Mouse (Mus musculus) forebrain, embryonic 12.5 days (tissue): ENCODE data around the gene Slit3. TPM values are rescaled to one million over a fixed set of nuclear protein-coding genes. Genes with fewer than 3 reads are reported as not detected.

ENCODE experiments used
- ATAC-seq: fragments of 200-750 bp; cut with Nextera tagmentation; 2 replicates; pipeline ENCODE4 v1.8.0; 2017; ENCODE audit warnings: moderate TSS enrichment; ENCODE audit not compliant: low FRiP score
- H3K27ac ChIP-seq: fragments of 300-500 bp; sonication (generic); 2 replicates; pipeline ENCODE4 v1.5.1; 2016; ENCODE audit warnings: mild to moderate bottlenecking
- H3K27me3 ChIP-seq: fragments of 300-500 bp; sonication (generic); 2 replicates; pipeline ENCODE4 v1.6.1; 2016; ENCODE audit warnings: mild to moderate bottlenecking
- H3K36me3 ChIP-seq: fragments of 300-500 bp; sonication (generic); replicated peaks from 2 replicates; pipeline ENCODE4 v1.6.1; 2016; ENCODE audit warnings: mild to moderate bottlenecking
- H3K4me1 ChIP-seq: fragments of 300-500 bp; sonication (generic); 2 replicates; pipeline ENCODE4 v1.6.1; 2016
- H3K4me2 ChIP-seq: fragments of 300-500 bp; sonication (generic); 2 replicates; pipeline ENCODE4 v1.6.1; 2016; ENCODE audit warnings: mild to moderate bottlenecking, moderate library complexity
- H3K4me3 ChIP-seq: fragments of 300-500 bp; sonication (generic); replicated peaks from 2 replicates; pipeline ENCODE4 v1.5.1; 2016; ENCODE audit warnings: mild to moderate bottlenecking
- H3K9ac ChIP-seq: fragments of 300-500 bp; sonication (generic); 2 replicates; pipeline ENCODE4 v1.6.1; 2016; ENCODE audit warnings: mild to moderate bottlenecking
- H3K9me3 ChIP-seq: fragments of 300-500 bp; sonication (generic); 2 replicates; pipeline ENCODE4 v1.6.1; 2016
- WGBS: fragments of 180-500 bp; shearing (Covaris S2); methylation state at CpG from one replicate; pipeline ENCODE4 v1.1.7; 2016; 5-methylcytosine and 5-hydroxymethylcytosine counted together
- polyA plus RNA-seq: library from polyadenylated mRNA; unstranded; fragments of >200 nt; fragmentation: Nextera tagmentation; extraction: Ambion mirVana; gene quantifications from 2 replicates; pipeline ENCODE4 v1.2.1, GENCODE M21; 2016

The Slit3 gene
- polyA plus RNA-seq, 1 experiment from 2014 or later = 6.3 TPM

GRCm38 (mm10) chr11:35351376-35351775 lies 230.4 kb downstream of the Slit3 start:
- Histone ChIP-seq H3K9me3 (no peaks in the 10 kb centered on the region), H3K27me3 (peaks cover 68% of the 10 kb centered on the region), H3K36me3 (no peaks in the 10 kb centered on the region), H3K9ac (no peak overlapping the region), H3K4me1 (peaks cover 18% of the 10 kb centered on the region), H3K27ac (no peak overlapping the region), H3K4me3 (no peak overlapping the region), H3K4me2 (no peak overlapping the region)
- no peak for ATAC-seq
- 0% methylated on average over 2 of the region's 2 CpGs for WGBS

DNA sequence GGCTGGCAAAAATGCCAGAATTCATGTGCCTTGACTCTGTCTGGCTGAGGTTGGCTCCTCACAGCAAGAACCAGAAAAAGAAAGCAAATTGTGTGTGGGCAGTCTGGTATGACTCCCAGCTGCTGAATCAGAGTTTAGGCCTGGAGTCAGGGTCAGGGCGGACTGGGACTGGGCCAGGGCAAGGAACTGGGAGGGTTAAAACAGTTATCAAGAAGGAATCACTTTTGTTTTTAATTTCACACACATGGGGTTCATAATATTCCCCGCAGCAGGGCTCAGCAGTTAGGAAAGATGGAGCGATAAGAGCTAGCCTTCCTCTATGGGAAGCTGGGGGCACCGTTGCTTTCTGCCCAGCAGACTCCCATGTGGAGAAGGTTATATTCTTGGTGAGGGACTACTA lies 234.8 kb downstream of the Slit3 start:
- Histone ChIP-seq H3K4me2 (no peak overlapping the region), H3K36me3 (no peaks in the 10 kb centered on the region), H3K27ac (no peak overlapping the region), H3K4me1 (peaks cover 7% of the 10 kb centered on the region), H3K27me3 (peaks cover 63% of the 10 kb centered on the region), H3K4me3 (no peak overlapping the region), H3K9me3 (0 out of 2 replicates have a peak, but pooled peaks cover 3% of the 10 kb centered on the region), H3K9ac (no peak overlapping the region)
- WGBS = 88% methylated on average over 4 of the region's 4 CpGs
- no peak for ATAC-seq

GRCm38 (mm10) chr11:35361071-35361470 lies 240.0 kb downstream of the Slit3 start:
- Histone ChIP-seq H3K27me3 (peaks cover 76% of the 10 kb centered on the region), H3K36me3 (no peaks in the 10 kb centered on the region), H3K4me1 (peaks cover 20% of the 10 kb centered on the region), H3K9ac (no peak overlapping the region), H3K27ac (no peak overlapping the region), H3K4me3 (no peak overlapping the region), H3K4me2 (no peak overlapping the region), H3K9me3 (0 out of 2 replicates have a peak, but pooled peaks cover 3% of the 10 kb centered on the region)
- ATAC-seq = no peak
- 86% methylated on average over 6 of the region's 6 CpGs for WGBS

DNA sequence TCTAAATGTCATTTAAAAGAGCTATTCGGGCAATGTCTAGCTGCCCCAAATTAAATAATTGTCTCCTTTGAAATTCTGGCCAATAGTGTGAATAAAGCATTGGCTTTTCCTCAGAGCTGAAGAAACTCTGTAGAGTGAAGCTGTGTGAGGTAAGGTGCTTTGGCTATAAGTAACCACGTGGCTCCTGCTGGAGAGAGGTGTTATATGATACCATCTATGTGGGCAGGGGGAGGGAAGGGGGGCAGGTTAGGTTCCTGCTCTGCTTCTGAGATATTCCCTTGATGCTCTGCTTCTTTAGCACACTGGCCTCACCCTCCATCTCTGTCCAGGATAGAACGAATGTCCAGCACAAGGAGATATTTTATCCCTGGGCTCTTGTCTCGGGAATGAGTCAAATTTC lies 242.0 kb downstream of the Slit3 start:
- Histone ChIP-seq H3K4me1 (peaks cover 26% of the 10 kb centered on the region), H3K4me3 (no peak overlapping the region), H3K36me3 (no peaks in the 10 kb centered on the region), H3K9ac (no peak overlapping the region), H3K9me3 (0 out of 2 replicates have a peak, but pooled peaks cover 3% of the 10 kb centered on the region), H3K27ac (no peak overlapping the region), H3K27me3 (peaks cover 75% of the 10 kb centered on the region), H3K4me2 (no peak overlapping the region)
- 50% methylated on average over 4 of the region's 4 CpGs for WGBS
- ATAC-seq = no peak

DNA sequence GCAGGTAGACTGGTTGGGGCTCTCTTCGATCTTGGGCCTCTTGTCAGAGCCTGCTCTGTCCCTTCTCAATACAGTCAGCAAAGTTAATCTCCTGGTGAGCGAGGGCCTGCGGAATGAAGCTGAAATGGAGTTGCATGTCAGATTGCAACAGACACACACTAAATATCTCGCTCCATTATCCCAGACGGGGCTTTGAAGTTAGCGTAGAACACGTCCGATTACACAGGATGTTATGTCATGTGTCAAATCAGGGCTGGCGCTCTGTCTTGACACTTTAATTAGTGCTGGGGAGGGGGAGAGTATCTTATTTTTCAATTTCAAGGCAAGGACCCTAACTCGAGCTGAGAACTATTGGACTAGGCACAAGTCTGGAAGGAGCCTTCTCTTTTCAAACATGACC lies 243.4 kb downstream of the Slit3 start:
- no peaks in the 10 kb centered on the region for H3K36me3 ChIP-seq
- no peak overlapping the region for H3K4me3 ChIP-seq
- H3K27ac ChIP-seq = no peak overlapping the region
- peaks cover 26% of the 10 kb centered on the region for H3K4me1 ChIP-seq
- no peak overlapping the region for H3K4me2 ChIP-seq
- 0 out of 2 replicates have a peak, but pooled peaks cover 3% of the 10 kb centered on the region for H3K9me3 ChIP-seq
- no peak for ATAC-seq
- no peak overlapping the region for H3K9ac ChIP-seq
- 44% methylated on average over 10 of the region's 10 CpGs for WGBS
- H3K27me3 ChIP-seq = peaks cover 77% of the 10 kb centered on the region

- Histone ChIP-seq H3K4me3 (no peak overlapping the region), H3K4me2 (0 out of 2 replicates have a peak overlapping the region, but pooled peaks have one; percentile 21), H3K9me3 (no peaks in the 10 kb centered on the region), H3K4me1 (peaks cover 29% of the 10 kb centered on the region), H3K36me3 (no peaks in the 10 kb centered on the region), H3K27ac (no peak overlapping the region), H3K9ac (no peak overlapping the region), H3K27me3 (peaks cover 85% of the 10 kb centered on the region)
- no peak for ATAC-seq
- 2% methylated on average over 8 of the region's 8 CpGs for WGBS
Measured at GRCm38 (mm10) chr11:35365510-35365931, 244.5 kb downstream of the Slit3 start.

DNA sequence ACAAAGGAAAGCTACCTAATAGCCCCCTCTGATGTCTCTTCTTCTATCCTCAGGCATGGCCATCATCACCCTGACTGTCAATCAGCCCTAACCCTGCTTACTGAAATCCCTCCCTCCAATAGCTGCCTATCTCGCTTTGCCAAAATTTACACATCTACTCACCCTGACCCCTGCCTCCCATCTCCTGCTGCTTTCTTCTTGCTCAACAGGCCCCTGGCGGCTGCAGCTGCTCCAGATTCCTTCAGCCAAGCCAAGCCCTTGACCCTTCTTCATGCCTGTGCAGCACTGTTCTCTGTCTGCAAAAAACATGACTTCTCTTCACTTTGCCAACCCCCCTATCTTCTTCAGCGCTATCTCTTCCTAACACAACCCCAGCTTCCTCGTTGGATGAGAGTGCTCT lies 245.6 kb downstream of the Slit3 start:
- 79% methylated on average over 4 of the region's 4 CpGs for WGBS
- Histone ChIP-seq H3K4me3 (no peak overlapping the region), H3K4me2 (no peak overlapping the region), H3K36me3 (no peaks in the 10 kb centered on the region), H3K27ac (no peak overlapping the region), H3K27me3 (peaks cover 86% of the 10 kb centered on the region), H3K9ac (no peak overlapping the region), H3K4me1 (peaks cover 33% of the 10 kb centered on the region), H3K9me3 (no peaks in the 10 kb centered on the region)
- no peak for ATAC-seq

GRCm38 (mm10) chr11:35367248-35367647 lies 246.2 kb downstream of the Slit3 start:
- Histone ChIP-seq H3K27ac (no peak overlapping the region), H3K4me2 (no peak overlapping the region), H3K36me3 (no peaks in the 10 kb centered on the region), H3K4me1 (peaks cover 33% of the 10 kb centered on the region), H3K9me3 (0 out of 2 replicates have a peak, but pooled peaks cover 1% of the 10 kb centered on the region), H3K4me3 (no peak overlapping the region), H3K9ac (no peak overlapping the region), H3K27me3 (peaks cover 82% of the 10 kb centered on the region)
- ATAC-seq = no peak
- WGBS = 80% methylated on average over 4 of the region's 4 CpGs

DNA sequence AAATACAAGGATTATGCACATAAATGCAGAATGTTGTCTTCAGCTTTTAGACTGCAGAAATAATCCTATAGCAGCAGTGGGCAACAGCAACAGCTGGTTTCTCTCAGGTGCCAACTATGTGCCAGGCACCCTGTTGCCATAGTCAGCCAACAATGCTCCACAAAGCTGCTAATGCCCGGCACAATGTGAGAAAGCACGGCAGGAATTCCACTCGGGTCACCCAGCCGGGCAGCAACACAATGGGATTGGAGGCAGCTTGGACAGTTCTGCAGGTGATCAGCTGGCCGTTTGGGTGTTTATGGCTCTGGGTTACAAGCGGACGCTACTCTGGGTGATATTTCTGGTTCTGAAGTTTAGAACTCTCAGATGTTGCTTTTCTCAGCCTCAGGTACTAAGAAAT lies 248.9 kb downstream of the Slit3 start:
- Histone ChIP-seq H3K27ac (no peak overlapping the region), H3K36me3 (no peaks in the 10 kb centered on the region), H3K27me3 (peaks cover 62% of the 10 kb centered on the region), H3K9ac (no peak overlapping the region), H3K4me2 (no peak overlapping the region), H3K9me3 (0 out of 2 replicates have a peak, but pooled peaks cover 4% of the 10 kb centered on the region), H3K4me3 (no peak overlapping the region), H3K4me1 (peaks cover 24% of the 10 kb centered on the region)
- 21% methylated on average over 7 of the region's 7 CpGs for WGBS
- ATAC-seq = no peak

- no peak overlapping the region for H3K4me3 ChIP-seq
- 0 out of 2 replicates have a peak, but pooled peaks cover 4% of the 10 kb centered on the region for H3K9me3 ChIP-seq
- H3K4me1 ChIP-seq = peaks cover 16% of the 10 kb centered on the region
- peaks cover 59% of the 10 kb centered on the region for H3K27me3 ChIP-seq
- H3K36me3 ChIP-seq = no peaks in the 10 kb centered on the region
- no peak overlapping the region for H3K4me2 ChIP-seq
- H3K27ac ChIP-seq = no peak overlapping the region
- no peak overlapping the region for H3K9ac ChIP-seq
- 12% methylated on average over 5 of the region's 5 CpGs for WGBS
- no peak for ATAC-seq
Measured at GRCm38 (mm10) chr11:35370705-35371104, 249.7 kb downstream of the Slit3 start.

GRCm38 (mm10) chr11:35372410-35372809 lies 251.4 kb downstream of the Slit3 start:
- peaks cover 50% of the 10 kb centered on the region for H3K27me3 ChIP-seq
- no peak for ATAC-seq
- 90% methylated on average over 3 of the region's 3 CpGs for WGBS
- H3K9me3 ChIP-seq = 0 out of 2 replicates have a peak, but pooled peaks cover 4% of the 10 kb centered on the region
- H3K4me1 ChIP-seq = peaks cover 7% of the 10 kb centered on the region; the same call in 1 of the 2 replicates
- no peak overlapping the region for H3K4me3 ChIP-seq
- H3K27ac ChIP-seq = no peak overlapping the region
- no peak overlapping the region for H3K4me2 ChIP-seq
- no peaks in the 10 kb centered on the region for H3K36me3 ChIP-seq
- no peak overlapping the region for H3K9ac ChIP-seq

GRCm38 (mm10) chr11:35375072-35375471 lies 254.0 kb downstream of the Slit3 start:
- WGBS = 58% methylated on average over 4 of the region's 4 CpGs
- no peak overlapping the region for H3K4me2 ChIP-seq
- no peak overlapping the region for H3K27ac ChIP-seq
- H3K36me3 ChIP-seq = no peaks in the 10 kb centered on the region
- H3K27me3 ChIP-seq = peaks cover 35% of the 10 kb centered on the region
- no peak overlapping the region for H3K9ac ChIP-seq
- 0 out of 2 replicates have a peak, but pooled peaks cover 4% of the 10 kb centered on the region for H3K9me3 ChIP-seq
- H3K4me1 ChIP-seq = peaks cover 5% of the 10 kb centered on the region; the same call in 1 of the 2 replicates
- H3K4me3 ChIP-seq = no peak overlapping the region
- ATAC-seq = no peak

GRCm38 (mm10) chr11:35378802-35379201 lies 257.8 kb downstream of the Slit3 start:
- H3K36me3 ChIP-seq = no peaks in the 10 kb centered on the region
- no peaks in the 10 kb centered on the region for H3K4me1 ChIP-seq
- peaks cover 21% of the 10 kb centered on the region for H3K27me3 ChIP-seq
- no peak overlapping the region for H3K9ac ChIP-seq
- H3K9me3 ChIP-seq = no peaks in the 10 kb centered on the region
- 88% methylated on average over 7 of the region's 7 CpGs for WGBS
- no peak overlapping the region for H3K4me2 ChIP-seq
- H3K27ac ChIP-seq = no peak overlapping the region
- no peak overlapping the region for H3K4me3 ChIP-seq
- no peak for ATAC-seq
